Mouse (Mus musculus): ENCODE results near the gene Zfp36. TPM values are rescaled to one million over a fixed set of nuclear protein-coding genes. Genes with fewer than 3 reads are reported as not detected.

The Zfp36 gene
- total RNA-seq, 4 experiments from 2014 or later = 12.2 to 40.6 (median 16.5) TPM

DNA sequence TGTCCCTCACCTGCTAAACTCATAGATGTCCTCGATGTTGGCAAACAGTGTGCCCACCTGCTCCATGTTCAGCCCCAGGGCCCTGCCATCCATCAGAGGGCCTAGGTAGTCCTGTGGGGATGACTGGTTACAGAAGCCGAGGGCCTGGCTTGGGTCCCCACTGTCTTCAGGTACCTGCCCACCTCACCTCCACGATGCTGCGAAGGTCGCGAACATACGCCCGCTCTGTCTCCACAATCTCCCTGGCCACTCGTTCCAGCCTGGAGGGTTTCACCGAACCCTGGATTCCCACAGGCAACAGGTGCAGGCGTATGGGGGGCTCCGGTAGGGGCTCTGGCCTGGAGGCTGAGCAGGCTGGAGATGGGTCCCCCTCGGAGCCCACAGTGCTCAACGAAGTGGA lies 10.0 kb downstream of the Zfp36 start:
- no peak for DNase-seq (ENCODE audit: low spot score)

DNA sequence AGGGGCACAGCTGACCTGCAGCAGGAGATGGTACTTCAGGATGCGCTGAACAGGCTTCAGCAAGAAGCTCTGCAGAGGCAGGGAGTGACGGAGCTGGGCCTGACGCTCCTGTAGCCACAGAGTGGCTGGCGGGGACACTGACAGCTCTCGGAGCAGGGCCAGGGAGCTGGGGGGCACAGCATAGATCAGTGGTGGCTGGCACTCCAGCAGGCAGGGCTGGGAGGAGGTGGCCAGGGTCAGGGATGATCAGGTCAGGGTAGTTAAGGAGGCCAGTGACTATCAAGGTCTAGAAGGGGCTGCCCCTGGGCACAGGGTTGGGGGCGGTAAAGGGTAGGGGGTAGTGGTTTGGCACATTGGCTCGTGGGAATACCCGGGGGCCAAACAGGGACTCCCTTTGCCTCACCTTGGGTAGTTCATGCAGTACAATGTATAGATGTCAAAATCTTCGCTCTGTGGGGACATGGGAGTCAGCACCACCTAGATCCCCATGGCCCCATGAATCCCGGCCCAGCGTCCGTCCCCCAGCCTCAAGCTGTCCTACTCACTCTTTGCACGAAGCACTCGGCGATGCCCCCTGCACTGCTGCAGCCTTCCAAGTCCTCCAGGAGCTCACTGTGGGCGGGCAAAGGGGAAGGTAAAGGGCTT lies 11.7 kb downstream of the Zfp36 start:
- DNase-seq (ENCODE audit: low spot score) = no peak

DNA sequence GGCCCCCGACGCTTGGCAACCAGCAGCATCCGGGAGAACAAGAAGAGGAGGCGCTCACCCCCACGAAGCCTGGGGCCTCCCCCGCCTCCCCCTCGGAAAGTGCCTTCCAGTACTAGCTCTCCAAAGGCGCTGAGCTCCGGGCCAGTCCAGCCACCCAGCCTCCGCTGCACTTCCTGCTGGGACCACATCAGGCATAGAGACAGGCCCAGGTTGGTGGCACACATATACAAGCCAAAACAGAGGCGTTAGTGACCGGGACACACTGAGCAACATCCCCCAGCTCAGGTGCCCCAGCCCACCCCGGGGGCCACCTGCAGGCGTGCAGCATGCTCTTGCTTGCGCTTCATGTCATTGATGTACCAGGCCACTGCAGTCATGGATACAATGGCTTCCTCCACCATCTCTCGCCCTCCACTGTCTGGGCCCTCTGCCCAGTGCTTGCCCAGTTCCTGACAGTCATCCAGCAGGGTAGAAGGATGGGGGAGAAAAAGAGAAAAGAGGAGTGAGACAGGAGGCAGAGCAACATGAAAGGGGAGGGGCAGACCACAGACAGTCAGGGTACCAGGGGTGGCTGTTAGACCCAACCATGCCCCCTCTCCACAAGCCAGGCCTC lies 12.3 kb downstream of the Zfp36 start:
- no peak for DNase-seq (ENCODE audit: low spot score)

DNA sequence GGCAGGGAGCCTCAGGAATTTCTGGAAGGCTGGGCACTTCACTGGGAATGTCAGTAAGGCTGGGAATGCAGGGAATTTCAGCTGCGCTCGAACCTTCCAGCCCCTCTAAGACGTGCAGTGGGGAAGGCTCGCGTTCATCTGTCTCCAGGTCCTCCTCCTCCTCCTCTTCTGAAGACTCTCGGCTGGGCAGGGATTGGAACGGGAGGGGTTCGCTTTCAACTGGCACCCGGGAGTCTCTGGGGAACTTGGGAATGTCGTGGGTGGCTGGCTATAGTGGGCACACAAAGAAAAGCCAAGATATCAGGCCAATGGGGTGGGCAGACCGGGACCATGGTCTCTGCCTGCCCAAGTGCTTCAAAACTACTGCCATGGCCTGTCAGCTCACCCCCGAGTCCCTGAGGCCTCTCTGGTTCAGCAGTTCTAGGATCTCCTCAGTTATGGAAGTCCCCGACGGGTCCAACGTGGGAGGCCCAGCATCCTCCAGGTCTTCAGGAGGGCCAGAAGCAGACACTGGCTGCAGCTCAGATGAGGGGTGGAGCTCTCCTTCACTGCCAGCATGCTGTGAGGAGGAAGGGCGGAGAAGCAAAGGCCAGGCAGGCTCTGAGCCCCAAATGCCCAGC lies 17.5 kb downstream of the Zfp36 start:
- DNase-seq (ENCODE audit: low spot score) = no peak

DNA sequence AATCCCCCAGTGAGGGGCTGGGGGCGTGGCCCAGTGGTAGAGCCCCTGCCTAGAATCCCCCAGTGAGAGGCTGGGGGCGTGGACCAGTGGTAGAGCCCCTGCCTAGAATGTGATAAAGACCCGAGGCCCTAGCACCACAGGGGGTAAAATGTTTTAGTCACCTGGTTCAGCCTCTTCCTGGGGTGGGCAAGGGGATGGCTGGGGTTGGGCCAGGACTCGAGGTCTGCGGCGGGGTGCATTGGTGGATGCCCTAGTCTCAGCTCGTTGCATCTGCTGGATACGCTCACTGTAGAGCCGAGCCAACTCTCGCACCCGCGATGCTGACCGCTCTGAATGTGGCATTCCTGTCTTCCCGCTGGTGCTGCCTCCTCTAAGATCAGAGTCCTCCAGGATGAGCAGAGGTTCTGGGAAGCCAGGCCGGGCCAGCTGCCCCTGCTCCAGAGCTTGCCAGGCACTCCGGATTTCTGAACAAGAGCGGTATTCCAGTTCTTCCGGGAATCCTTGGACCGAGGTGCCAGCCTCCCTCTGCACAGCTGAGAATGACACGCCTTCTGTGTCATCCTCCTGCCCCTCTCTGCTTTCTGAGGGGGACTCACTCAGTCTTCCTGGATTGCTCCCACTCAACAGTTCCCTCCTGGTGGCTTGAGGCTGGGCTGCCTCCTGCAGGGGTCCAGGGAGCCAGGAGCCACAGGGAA lies 18.3 kb downstream of the Zfp36 start:
- no peak for DNase-seq (ENCODE audit: low spot score)

DNA sequence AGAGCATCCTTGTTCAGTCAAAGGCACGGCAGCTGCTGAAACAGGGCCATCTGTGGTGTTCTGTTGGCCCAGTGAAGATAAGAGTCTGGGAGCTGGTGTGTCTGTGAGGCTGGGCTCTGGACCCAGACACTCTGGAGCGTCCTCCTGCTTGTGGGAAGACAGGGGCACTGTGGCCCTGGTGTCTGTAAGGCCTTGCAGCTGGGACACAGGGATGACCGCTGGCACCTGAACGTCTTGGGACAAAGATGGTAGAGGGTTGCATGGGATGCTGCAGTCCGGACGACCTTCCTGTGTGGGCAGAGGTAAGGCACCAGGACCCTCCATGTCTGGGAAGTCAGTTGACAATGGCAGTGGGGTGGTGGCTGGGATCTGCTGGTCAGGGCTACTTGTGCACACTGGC lies 19.8 kb downstream of the Zfp36 start:
- DNase-seq (ENCODE audit: low spot score) = no peak

DNA sequence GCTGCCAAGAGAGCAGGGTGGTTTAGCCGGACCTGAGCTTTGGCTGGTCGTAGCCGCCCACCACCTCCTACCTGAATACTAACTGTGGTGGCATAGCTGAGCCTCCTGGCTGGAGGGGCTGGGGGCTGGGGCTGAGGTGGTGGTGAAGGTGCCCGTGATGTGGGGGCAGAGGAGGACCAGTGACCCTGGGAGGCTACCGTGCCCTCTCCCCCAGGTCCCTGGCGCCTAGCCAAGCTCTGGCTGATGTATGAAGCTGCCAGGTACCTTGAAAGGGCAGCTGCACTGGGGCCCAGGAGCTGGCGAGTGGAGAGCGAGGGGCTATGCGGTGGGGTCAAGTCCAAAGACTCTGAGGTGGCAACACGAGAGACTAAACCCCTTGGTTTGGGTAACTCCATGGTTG lies 20.2 kb downstream of the Zfp36 start:
- no peak for DNase-seq (ENCODE audit: low spot score)

DNA sequence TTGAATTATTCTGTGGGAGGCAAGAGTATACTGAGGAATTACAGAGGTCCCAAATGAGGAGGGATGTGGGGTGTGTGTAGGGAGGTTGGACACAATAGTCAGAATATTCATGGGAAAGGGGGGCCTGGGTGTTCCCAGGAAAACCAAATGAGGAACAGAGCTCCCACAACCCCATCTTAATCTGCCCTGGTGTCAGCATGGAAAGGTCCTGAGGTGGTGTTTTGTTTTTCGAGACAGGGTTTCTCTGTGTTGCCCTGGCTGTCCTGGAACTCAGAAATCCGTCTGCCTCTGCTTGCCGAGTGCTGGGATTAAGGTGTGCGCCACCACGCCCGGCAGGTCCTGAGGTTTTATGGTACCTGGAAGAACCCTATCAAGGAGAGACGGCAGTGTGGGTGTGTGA lies 21.6 kb downstream of the Zfp36 start:
- no peak for DNase-seq (ENCODE audit: low spot score)

DNA sequence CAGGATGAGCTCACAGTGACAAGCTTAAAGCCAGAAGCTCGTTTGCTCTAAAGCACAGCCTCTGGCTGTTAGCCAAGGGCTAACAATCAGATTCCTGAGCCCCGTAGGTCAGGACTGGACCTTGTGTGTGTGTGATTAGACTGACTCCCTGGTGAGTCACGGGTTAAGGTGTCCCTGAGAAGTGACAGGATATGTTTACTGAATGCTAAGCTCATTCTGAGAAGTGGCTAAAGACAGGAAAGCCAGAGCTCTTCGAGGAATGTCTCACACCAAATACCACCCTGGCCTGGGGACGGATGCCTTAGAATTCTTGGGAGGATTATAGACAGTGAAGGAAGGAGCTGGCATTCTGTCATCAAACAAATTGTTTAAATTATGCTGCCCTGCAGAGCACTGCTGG lies 22.1 kb downstream of the Zfp36 start:
- DNase-seq (ENCODE audit: low spot score) = no peak

DNA sequence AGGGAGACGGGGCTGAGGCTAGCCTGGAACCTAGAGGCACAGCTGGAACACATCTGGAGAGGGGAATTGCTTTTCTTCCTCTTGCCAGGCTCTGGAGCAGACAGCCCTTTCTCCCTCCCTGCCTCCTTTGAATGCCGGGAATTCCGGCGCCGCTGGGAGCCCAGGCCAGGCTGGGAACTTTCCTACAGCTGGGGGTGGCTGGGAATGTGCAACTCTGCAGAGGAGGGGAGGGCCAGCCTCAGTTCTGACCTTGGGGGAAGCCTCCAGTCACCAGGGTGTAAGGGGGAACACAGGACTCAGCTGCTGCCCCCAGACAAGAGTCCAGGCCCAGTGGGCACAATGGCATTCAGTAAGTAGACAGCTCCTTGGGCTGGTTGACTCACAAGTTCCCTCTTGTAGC lies 23.1 kb downstream of the Zfp36 start:
- peak; percentile 69 for DNase-seq (ENCODE audit: low spot score)

DNA sequence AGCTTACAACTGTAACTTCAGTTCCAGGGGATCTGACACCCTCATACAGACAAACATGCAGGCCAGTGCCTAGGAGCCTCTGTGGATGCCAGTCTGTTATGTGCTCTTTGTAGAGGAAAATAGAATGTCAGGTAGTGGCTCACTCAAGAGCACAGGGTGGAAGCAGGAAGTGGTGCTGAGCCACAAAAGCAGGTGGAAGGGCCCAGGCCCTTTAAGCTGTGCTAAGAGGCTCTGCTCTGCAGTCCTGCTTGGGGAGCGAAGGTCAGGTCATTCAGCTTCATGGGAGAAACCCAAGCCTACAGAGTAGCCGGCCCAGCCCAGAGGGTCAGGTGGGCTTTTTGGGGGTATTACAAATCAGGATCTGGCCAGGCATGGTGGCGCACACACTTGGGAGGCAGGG lies 24.8 kb downstream of the Zfp36 start:
- DNase-seq (ENCODE audit: low spot score) = no peak

DNA sequence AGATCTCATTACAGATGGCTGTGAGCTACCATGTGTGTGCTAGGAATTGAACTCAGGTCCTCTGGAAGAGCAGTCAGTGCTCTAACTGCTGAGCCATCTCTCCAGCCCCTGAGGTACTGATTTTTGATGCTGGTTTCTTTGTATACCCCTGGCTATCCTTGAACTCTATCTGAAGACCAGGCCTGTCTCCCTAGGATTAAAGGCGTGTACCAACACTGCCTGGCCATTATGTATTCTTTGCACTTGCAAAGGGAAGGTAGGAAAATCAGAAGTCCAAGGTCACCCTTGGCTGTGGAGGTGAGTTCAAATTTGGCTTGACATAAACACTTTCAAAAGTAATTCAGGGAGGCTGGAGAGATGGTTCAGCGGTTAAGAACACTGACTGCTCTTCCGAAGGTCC lies 25.5 kb downstream of the Zfp36 start:
- DNase-seq (ENCODE audit: low spot score) = no peak

DNA sequence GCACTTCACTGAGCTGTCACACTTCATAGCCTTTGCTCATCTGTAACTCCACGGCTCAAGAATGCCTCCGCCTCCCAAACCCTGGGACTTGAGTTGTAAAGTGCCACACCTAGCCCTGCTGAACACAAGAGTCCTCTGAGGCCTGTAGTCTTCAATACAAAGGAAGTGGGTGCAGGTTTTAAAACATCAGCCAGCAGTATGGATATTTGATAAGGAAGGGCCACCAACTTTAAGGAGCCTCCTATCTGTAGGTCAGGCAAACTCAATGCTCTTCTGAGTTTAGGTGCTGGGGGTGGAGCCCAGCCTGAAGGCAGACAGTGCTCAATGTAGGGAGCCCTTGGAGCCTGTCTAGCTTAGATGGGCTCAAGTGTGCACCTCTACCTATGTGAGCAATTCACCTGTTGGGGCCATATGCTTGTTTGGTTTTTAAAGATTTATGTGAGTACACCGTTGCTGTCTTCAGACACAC lies 25.9 kb downstream of the Zfp36 start:
- DNase-seq (ENCODE audit: low spot score) = no peak

DNA sequence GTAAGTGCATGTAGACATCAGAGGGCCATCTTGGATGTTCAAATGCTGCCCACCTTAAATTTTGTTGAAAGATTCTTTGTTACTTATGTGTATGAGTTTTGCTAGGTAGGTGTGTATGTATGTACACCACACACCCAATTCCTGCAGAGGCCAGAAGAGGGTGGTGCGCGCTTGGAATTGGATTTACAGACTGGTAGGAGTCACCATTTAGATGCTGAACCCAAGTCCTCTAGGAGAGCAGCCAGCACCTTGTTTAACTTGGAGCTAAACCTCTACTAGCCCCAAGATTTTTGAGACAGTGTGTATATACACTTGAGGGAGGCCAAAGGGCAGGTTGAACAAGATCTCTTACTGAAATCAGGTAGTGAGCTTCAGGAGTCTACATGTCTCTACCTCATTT lies 26.8 kb downstream of the Zfp36 start:
- no peak for DNase-seq (ENCODE audit: low spot score)

DNA sequence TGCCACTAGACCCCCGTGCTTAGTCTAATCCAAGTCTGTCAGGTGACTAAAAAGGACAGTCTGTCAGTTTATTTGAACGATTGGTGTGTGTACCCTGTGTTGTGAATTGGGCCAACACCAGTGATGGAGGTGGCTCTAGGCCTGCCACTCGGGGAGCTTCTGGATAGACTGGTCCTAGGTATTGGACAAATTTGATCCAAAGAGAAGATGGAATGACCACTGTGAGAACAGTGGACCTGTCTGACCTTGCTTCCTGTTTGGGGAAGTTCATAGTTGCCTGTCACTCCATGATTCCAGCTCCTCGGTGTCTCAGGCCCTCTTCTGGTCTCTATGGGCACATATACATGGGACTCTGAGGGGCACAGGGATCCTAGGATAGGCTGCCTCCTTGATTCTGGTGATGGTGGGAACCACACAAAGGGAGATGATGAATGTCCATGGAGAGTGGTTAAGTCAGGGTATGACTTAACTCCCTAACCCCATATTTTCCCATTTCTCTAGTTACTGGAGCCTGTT lies 28.3 kb downstream of the Zfp36 start:
- DNase-seq (ENCODE audit: low spot score) = no peak

DNA sequence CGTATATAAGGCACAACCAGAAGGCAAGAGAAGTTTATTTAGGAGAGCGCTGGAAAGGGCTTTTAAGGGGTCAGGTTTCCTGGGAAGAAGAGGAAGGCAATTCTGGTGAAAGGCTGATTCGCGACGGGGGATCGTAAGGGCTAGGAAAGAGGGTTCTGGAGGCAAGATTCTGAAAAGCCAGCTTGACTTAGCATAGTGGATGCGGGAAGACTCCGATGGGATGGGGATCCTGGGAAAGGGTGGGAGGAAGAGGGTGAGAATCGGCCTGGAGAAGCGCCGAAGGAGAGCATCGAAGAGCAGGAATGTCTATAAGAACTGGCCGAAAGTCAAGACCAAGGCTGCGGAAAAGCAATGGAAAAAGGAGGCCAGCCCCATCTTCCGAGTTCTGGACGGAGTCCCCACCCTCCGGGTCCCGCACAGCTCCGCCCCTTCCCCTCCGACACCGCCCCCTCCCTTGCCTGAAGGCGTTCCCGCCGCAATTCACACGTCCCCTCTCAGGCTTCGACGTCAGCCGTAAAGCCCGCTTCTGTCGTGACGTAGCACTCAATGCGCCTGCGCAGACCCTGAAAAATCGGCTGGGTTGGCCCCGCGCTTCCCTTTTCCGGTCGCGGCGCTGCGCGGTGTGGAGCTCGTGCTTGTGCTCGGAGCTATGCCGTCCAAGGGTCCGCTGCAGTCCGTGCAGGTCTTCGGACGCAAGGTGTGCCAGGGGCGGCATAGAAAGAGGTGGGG lies 29.7 kb downstream of the Zfp36 start, which contains the start of gene Rps16:
Rps16 (plus strand) TSS at position 498 of the 729 bp plus-strand sequence.
- peak; percentile 99 for DNase-seq (ENCODE audit: low spot score)

DNA sequence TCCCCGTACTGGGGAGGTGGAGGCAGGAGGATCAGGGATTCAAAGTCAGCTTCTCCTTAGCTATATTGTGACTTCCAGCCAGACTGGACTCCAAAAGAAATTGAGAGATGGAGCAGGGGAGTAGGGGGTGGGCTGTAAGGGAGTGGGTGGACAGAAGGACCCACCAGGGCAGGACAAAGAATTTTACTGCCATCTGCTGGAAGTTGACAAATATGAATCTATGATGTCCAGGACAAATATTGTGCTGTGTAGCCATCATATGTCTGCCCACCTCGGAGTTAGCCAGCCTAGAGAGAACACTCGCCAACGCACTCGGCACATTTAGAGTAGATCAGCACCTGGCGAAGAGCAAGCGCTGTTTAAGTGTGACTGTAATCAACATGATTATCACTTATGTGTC lies 31.5 kb downstream of the Zfp36 start:
- DNase-seq (ENCODE audit: low spot score) = no peak

DNA sequence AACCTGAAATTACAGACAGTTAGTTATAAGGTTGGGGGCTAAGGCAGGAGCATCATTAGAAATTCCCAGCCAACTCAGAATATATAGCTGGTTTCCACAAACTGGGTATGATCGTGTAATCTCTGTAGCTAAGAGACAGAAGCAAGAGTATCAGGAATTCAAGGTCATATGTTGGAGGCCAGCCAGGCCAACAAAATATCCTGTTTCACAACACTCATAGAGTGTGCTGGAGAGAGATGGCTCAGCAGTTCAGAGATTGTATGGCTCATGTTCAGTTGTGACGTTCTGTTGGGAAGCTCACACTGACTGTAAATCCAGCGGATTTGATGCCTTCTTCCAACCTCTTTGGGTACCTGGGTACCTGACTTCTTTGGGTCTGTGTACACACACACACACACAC lies 32.3 kb downstream of the Zfp36 start:
- DNase-seq (ENCODE audit: low spot score) = no peak

DNA sequence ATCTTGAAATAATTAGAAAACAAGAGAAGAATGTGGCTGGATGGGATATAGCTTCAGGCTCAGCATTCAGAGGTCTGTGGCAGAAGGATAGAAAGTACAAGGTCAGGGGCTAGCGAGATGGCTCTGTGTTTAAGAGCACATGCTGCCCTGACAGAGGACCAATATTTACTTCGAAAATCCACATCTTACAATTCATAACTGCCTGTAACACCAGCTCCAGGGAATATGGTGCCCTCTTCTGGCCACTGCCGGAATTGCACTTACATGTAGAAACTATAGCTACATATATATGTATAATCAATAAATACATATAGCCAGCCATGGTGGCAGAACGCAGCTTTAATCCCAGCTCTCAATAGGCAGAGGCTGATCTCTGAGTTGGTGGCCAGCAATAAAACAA lies 35.4 kb downstream of the Zfp36 start:
- DNase-seq (ENCODE audit: low spot score) = peak; percentile 53

DNA sequence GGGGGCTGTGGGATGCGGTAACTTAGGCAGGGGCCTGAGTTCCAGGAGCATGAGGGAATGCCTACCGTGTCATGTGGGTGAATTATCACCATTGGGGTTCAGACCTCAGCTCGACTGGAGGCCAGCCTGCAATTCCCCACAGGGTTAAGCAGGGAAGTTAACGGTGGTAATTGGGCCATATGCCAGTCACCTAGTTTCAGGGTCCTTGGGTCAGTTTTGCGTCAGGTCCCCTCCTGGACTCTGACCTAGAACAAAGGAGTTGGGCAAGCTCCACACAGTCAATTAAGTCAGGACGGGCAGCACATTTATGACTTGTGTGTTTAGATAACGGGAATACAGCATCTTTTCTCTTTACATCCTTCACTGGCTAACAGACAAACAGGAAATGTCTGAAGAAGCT lies 38.7 kb downstream of the Zfp36 start:
- no peak for DNase-seq (ENCODE audit: low spot score)

DNA sequence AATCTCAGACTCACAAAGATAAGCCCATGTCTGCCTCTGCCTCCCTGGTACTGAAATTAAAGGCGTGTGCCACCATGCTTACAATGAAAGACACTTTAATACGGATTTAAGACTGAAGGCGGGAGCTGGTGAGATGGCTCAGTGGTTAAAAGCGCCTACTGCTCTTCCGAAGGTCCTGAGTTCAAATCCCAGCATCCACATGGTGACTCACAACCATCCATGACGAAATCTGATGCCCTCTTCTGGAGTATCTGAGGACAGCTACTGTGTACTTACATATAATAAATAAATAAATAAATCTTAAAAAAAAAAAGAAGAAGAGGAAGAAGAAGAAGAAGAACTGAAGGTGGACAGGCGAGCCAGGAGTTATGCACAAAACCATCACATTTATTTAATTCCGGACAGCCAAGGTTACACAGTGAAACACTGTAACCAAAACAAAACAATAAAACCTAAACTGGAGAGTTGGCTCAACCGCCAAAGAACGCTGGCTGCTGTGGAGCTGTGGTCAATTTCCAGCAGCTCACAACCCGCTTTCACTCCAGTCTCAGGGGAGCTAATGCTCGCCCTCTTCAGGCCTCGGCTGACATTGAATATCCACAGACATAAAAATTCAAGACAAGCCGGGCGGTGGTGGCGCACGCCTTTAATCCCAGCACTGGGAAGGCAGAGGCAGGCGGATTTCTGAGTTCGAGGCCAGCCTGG lies 40.7 kb downstream of the Zfp36 start:
- peak; percentile 67 for DNase-seq (ENCODE audit: low spot score)
